Mouse (Mus musculus) T-cell, adult 2 months (primary cell): ENCODE results near the gene Ndel1.

ENCODE experiments used
- DNase-seq: peaks from one replicate; pipeline ENCODE4 v3.0.0; 2022; ENCODE audit warnings: low spot score

Gene Ndel1

DNA sequence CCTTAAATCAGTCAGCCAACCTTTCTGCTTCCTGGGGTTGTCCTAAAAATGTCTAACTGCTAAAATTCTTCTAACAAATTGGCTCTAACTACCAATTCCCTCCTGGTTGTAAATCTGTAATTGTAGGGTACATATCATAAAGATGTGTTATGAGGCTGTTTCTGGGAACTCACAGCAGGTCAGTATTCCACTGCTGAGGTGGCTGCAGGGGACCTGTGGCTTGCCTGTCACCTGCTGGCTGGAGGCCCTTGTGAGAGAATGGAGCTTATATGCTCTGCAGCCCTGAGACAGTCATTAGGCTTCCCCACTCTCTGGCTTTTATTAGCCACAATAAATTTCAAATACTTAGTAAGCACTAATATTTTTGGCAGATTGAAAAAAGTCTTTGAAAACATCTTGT lies 92.8 kb downstream of the Ndel1 start:
- no peak for DNase-seq

DNA sequence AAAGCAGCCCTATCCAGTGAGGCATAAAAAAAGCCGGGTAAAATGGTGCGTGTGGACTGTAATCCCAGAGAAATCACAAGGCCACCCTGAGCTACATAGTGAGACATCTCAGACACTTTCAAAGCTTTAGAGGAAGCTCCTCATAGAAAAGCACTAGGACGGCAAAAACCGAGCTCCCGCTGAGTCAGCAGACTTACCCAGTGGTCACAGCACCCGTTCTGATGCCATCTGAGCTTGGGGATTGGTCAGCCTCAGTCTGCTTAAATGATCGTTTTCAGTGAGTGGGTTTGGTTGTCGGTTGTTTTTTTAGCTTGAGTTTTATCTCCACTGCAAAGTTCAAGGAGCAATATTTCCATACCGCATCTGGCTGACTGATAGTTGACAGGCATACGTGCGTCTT lies 93.7 kb downstream of the Ndel1 start:
- no peak for DNase-seq

DNA sequence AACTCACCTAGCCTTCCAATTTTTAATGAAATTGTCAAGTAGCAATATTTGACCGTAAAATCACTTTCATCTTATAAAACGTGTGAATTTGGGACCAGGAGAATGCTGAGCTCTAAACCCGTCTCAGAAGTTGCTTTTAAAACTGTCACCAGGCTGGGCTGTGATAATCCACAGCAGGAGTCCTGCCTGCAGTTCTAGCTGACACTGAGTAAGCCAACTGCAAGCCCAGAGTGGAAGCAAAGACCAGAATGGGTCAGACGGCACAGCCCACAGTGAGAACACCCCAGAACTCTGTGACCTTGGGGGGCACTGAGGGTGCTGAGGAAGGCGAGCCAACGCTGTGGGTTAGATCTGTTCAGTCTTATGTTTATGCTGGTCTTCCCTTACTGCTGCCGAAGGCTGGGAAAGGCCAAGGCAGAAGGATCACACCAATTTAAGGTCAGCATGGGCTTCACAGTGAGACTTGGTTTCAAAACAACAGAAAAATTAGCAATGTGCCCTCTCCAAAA lies 95.5 kb downstream of the Ndel1 start:
- DNase-seq = no peak
